Mouse (Mus musculus) cerebellum, adult 9-10 months (tissue): ENCODE measurements around the gene BC030867.

Experiments
- DNase-seq: peaks from one replicate; pipeline ENCODE4 v3.0.0; 2022

Gene BC030867

GRCm38 (mm10) chr11:102248630-102249230 lies at the start of gene BC030867:
TSS of gene BC030867 (plus strand) at chr11:102248882.
- DNase-seq, result peak; percentile 93

DNA sequence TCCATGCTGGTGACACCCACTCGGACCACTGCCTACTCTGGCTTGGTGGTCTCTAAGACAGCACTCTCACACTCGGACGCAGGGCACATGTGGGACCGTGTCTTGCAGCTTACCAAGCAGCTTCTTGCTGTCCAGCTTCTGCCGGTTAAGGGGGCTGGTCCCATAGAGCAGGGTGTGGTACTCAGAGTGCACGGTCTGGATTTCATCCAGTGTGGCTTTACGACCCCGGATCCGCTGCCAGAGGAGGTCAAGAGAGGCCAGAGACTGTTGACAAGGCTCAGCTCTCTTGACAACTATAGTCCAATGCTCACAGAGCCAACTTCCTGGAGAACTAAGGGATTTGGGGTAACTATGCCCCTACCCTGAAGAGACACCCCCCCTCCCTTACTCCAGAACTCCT lies 48.8 kb upstream of the BC030867 start:
- DNase-seq, result no peak

DNA sequence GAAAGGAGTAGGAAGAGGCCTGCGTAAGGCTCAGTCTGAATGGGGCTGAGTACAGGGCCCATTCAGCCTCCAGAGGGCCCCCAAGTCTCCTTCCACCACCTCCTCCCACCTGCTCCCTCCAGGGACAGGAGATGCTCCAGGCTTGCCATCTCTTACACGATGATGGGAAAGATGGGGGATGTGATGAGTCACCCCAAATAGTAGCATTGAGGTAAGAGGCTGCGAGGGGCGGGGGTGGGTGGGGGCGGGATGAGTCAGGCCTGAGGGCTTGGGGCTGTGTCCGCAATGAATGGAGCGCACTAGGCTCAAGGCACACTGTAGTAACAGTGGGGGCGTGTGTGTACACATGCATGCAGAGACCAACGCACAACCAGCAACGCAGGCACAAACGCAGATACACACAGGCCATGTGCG lies 47.3 kb upstream of the BC030867 start:
- no peak for DNase-seq

DNA sequence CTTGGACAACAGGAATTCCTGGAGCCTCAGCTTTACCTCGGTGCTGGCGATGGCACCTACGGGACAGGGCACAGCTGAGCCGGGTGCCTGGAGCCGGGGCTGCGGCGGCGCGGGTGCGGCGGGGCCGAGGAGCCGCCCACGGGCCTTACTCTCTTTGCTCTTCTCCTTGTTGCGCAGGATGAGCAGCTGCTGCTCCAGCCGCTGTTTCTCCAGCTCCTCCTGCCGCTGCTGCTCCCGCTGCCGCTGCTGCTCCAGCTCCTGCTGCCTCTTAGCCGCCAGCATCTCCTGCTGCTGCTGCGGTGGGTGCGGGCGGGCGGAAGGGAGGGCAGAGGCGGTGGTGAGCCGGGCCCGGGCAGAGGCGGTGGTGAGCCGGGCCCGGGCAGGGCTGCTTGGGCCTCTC lies 42.2 kb upstream of the BC030867 start:
- no peak for DNase-seq

DNA sequence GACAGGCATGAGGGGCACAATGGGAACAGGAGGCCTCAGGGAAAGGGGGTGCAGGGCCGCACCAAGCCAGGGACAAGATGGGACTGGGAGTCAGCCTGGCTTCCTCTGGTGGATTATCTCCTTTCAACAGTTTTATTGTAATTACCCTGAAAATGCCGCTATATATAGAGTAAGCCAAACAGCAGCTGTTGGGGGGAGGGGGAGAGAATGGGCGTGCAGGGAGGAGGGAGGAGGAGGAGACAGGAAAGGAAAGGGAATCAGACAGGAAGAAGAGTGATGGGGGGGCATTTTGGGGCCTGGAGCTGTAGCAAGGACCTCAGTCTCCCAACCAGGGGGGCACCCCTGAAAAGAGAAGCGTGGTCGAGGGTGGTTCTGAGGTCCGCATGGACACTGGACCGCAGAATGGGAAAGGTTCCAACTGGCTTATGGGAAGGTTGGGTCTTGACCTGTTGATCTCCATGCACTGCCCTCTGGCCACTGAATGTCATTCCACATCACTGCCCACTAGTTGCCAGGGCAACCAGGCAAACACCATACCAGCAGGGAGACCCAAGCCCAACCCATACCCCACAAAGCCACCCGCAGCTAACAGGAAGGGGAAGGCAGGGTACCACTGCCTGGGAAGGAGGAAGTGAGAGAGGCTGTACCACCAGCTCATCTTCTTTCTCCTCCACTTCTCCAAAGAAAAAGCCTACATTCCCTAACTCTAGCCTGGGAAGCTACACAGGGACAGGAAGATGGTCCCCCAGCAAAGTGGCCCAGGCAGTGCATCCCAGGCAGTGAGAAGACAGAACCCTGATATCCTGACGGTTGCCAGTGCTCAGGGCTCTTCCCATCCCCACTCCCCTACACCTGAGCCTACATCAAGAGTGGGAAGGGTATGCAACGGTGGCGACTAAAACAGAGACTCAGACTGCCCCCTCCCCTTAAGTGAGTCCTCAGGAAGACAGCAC lies 40.6 kb upstream of the BC030867 start:
- peak; percentile 47 for DNase-seq

DNA sequence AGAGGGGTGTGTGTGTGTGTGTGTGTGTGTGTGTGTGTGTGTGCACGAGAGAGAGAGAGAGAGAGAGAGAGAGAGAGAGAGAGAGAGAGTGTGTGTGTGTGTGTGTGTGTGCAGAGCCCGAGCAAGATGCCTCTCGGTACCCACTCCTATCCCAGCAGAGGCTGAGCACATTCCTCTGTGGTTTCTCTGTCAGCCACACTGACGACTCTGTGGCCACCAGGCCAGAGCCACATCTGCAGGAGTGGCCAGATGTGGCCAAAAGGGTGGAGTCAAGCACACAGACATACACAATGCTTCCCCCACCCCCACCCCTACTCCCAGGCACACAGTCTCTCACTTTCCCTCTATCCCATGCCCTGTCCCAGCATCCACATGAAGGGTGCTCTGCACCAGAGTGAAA lies 39.8 kb upstream of the BC030867 start:
- DNase-seq, result no peak

DNA sequence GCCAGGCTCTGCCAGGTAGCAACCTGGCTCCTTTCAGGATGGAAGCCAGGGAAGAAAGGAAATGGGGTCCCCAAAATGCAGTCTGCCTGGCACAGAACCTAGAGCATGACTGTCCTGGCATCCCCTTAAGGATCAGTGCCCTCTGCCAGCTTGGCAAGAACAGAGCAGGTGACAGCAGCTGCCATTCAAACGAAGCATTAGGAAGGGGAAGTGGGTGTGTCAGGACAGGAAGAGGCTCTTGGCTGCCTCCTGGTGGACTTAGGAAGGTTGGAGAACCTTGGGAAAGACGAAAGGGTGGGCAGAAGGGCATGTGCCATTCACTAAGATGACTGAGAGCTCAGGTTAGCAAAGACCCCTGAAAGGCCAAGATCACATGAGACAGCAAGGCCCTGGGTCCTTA lies 38.9 kb upstream of the BC030867 start:
- DNase-seq, result peak; percentile 87

GRCm38 (mm10) chr11:102210185-102210584 lies 38.5 kb upstream of the BC030867 start:
- DNase-seq, result peak; percentile 31

DNA sequence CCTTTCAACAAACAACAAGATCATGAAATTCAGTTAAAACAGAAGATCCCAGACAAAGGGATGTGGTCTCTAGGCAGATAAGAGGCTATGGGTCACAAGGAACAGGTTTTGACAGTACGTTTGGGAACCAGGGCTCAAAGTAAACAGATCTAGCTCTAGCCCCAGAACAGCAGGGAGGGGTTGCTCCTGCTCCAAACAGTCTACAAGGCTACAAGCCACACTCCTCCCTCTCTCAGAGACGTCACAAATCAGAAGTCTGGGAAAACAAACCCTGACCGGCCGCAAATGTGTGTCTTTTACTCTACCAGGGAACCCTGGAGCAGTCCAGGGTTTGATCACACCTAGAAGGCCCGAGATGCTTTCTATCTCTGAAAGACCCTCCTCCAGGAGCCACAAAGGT lies 37.7 kb upstream of the BC030867 start:
- peak; percentile 29 for DNase-seq

DNA sequence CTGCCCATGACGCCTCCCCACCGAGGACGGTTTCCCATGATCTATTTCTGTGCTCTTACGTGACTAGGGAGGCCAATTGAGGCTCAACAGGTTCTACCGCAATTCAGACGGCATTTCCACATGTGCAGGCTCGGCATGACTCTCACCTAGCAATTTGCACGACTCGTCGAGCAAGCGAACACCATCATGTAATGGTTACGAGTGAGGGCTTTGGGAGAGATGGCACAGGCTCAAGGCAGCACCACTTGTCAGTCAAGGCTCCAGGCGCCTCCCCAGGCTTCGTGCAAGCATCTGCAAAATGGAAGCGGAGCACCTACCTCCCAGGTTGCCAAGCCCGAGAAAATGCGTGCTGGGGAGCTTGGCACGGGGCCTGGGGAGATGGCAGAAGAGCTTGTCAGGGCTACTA lies 36.7 kb upstream of the BC030867 start:
- DNase-seq, result peak; percentile 50

GRCm38 (mm10) chr11:102214430-102215156 lies 34.1 kb upstream of the BC030867 start:
- DNase-seq, result peak; percentile 71

DNA sequence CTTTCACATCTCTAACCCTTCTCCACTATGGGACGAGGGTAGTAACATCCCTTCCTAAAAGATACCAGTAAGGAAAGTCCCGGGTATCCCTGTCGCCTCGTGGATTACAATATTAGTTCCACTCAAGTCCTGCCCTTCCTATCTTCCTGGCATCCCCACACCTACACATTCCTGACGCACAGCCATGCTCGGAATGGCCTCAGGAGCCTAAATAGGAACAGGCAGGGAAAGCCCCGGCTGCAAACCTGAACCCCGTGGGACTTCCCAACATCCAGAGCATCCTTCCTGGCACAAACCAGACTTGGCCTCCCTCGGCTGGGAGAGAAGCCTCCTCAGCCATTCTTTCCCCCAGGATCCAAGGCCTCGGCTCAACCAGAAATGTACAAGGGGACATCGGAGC lies 33.2 kb upstream of the BC030867 start:
- no peak for DNase-seq

GRCm38 (mm10) chr11:102216056-102216885 lies 32.4 kb upstream of the BC030867 start:
- peak; percentile 71 for DNase-seq

- DNase-seq, result no peak
Measured at GRCm38 (mm10) chr11:102216886-102217240, 31.8 kb upstream of the BC030867 start.

- peak; percentile 69 for DNase-seq
Measured at GRCm38 (mm10) chr11:102217396-102217795, 31.3 kb upstream of the BC030867 start.

DNA sequence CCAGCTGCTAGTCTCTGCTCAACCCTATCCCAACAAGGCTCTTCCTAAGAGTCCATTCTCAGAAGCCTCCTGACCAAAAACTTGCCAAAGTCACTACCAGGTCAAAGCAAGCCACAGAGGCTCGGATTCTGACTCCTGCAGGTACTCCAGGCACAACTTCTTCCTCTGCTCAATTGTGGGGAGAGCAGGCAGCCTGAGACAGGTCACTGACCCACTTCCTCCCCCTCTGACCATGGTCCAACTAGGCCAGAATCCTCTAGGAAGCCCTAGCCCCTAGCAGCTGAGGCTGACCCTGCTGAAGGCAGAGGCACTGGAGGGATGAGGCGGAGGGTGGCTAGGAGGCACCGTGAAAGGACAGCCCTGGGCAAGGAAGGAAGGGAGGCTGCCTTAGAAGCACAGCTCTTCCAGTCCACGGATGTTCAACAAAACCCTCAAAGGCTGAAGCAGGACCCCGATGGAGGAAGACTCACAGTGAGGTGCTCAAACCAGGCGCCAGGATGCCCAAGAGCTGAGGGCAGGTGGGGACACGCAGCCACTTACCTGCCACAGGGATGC lies 30.7 kb upstream of the BC030867 start:
- no peak for DNase-seq

GRCm38 (mm10) chr11:102218783-102219182 lies 29.9 kb upstream of the BC030867 start:
- DNase-seq, result peak; percentile 97

GRCm38 (mm10) chr11:102219247-102219993 lies 29.3 kb upstream of the BC030867 start:
- DNase-seq, result peak; percentile 74

- peak; percentile 79 for DNase-seq
Measured at GRCm38 (mm10) chr11:102219994-102220346, 28.7 kb upstream of the BC030867 start.

- DNase-seq, result no peak
Measured at GRCm38 (mm10) chr11:102220451-102220850, 28.2 kb upstream of the BC030867 start.

- DNase-seq, result no peak
Measured at GRCm38 (mm10) chr11:102221243-102221953, 27.3 kb upstream of the BC030867 start.
